Mouse (Mus musculus) cortical plate, adult 2 months (tissue): ENCODE results near the gene Rere.

Experiments
- CTCF ChIP-seq: fragments of 200-500 bp; IDR thresholded peaks from 2 replicates; pipeline ENCODE4 v1.5.1; 2011; ENCODE audit warnings: mild to moderate bottlenecking, control low read depth, low read length; ENCODE audit not compliant: insufficient read depth; ENCODE audit errors: extremely low read depth
- POLR2A ChIP-seq: fragments of 200-500 bp; IDR thresholded peaks from 2 replicates; pipeline ENCODE4 v1.6.1; 2011; ENCODE audit warnings: mild to moderate bottlenecking, low read length, control low read depth; ENCODE audit not compliant: insufficient read depth; ENCODE audit errors: extremely low read depth

GRCm38 (mm10) chr4:150586275-150586674 is 304.8 kb downstream of the Rere start:
- no peak for TF ChIP-seq CTCF
- no peak for TF ChIP-seq POLR2A
